Mouse (Mus musculus): ENCODE results near the gene Tigd3.

GRCm38 (mm10) chr19:5845319-5846135 is 48.4 kb downstream of the Tigd3 start:
- TF ChIP-seq EP300 (IDR thresholded peaks at IDR 0.05; ENCODE audit: low read depth) (peak; percentile 90), CTCF (IDR thresholded peaks at IDR 0.05; ENCODE audit: low read depth) (peak; percentile 27)
